Mouse (Mus musculus) ES-Bruce4 (cell line): ENCODE results near the gene Mettl17.

Experiments
- CTCF ChIP-seq: IDR thresholded peaks from one replicate; pipeline ENCODE4 v1.8.1; 2011; ENCODE audit warnings: low read depth, low read length
- EP300 ChIP-seq: IDR thresholded peaks from 2 replicates; pipeline ENCODE4 v1.6.1; 2011; ENCODE audit warnings: low read depth, low read length; ENCODE audit not compliant: insufficient read depth
- POLR2A ChIP-seq: IDR thresholded peaks from one replicate; pipeline ENCODE4 v1.8.1; 2011; ENCODE audit warnings: low read length; ENCODE audit not compliant: insufficient read depth

DNA sequence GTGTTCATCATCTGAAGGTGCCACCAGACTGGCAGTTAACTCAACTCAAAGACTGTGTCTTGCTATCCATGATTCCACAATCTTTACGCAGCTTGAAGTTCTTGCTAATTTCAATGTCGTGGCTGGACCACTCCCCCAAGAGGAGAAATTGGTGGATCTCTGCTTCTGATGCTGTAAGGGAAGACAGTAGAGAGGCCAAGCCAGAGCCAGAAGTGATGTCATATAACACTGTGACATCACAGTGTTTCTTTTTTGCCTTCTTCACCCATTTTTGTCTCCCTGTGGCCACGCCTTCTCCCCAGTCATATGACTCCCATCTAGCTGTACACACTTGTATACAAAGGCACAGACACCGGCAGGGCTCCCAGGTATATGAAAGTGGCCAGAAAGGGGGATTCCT, 33.5 kb downstream of the Mettl17 start, which contains the start of gene Tppp2:
- TF ChIP-seq CTCF = no peak
- TF ChIP-seq EP300 = no peak
- TF ChIP-seq POLR2A = no peak
